Mouse (Mus musculus) MEL (cell line): ENCODE data around the gene Nfia. TPM values are rescaled to one million over a fixed set of nuclear protein-coding genes. Genes with fewer than 3 reads are reported as not detected.

Experiments used
- DNase-seq: peaks from one replicate; pipeline ENCODE4 v3.0.0; 2011; ENCODE audit warnings: low read depth, low spot score
- H3K27ac ChIP-seq: 2 replicates; pipeline ENCODE4 v1.5.1; 2012; ENCODE audit warnings: low read depth, mild to moderate bottlenecking, control low read depth, low read length, moderate library complexity; ENCODE audit not compliant: control insufficient read depth
- H3K27me3 ChIP-seq, 2 experiments: fragments of 150-350 bp in 1 of 2; sonication (generic) in 1 of 2; 2 replicates each; pipeline ENCODE4 v1.6.1; 2012; ENCODE audit warnings: low read length in 2 of 2, mild to moderate bottlenecking in 2 of 2, improper control_type of control experiment in 1 of 2, moderate library complexity in 1 of 2; ENCODE audit not compliant: insufficient read depth in 2 of 2, control insufficient read depth in 1 of 2
- H3K36me3 ChIP-seq, 2 experiments: 2 replicates each; pipeline ENCODE4 v1.6.1; 2012 to 2014; ENCODE audit warnings: low read length in 2 of 2, improper control_type of control experiment in 1 of 2, inconsistent platforms in 1 of 2, mild to moderate bottlenecking in 1 of 2; ENCODE audit not compliant: insufficient read depth in 2 of 2, control insufficient read depth in 1 of 2
- H3K4me1 ChIP-seq, 2 experiments: fragments of 150-350 bp in 1 of 2; sonication (generic) in 1 of 2; 2 replicates each; pipeline ENCODE4 v1.6.1; 2012; ENCODE audit warnings: low read length in 2 of 2, improper control_type of control experiment in 1 of 2, mild to moderate bottlenecking in 1 of 2; ENCODE audit not compliant: insufficient read depth in 2 of 2, control insufficient read depth in 1 of 2
- H3K4me3 ChIP-seq, 2 experiments: fragments of 150-350 bp in 1 of 2; sonication (generic) in 1 of 2; 2 replicates each; pipeline ENCODE4 v1.5.1; 2012; ENCODE audit warnings: low read depth in 2 of 2, low read length in 2 of 2, mild to moderate bottlenecking in 2 of 2, moderate library complexity in 2 of 2, control low read depth in 1 of 2, improper control_type of control experiment in 1 of 2; ENCODE audit not compliant: control insufficient read depth in 1 of 2, insufficient read depth in 1 of 2
- H3K79me2 ChIP-seq: 2 replicates; pipeline ENCODE4 v1.6.1; 2012; ENCODE audit warnings: mild to moderate bottlenecking, low read length, moderate library complexity; ENCODE audit not compliant: control insufficient read depth, poor library complexity, insufficient read depth
- H3K9ac ChIP-seq: 2 replicates; pipeline ENCODE4 v1.6.1; 2012; ENCODE audit warnings: low read depth, mild to moderate bottlenecking, control low read depth, low read length, moderate library complexity; ENCODE audit not compliant: control insufficient read depth, poor library complexity, severe bottlenecking
- H3K9me3 ChIP-seq: fragments of 150-350 bp; sonication (generic); replicated peaks from 2 replicates; pipeline ENCODE4 v1.6.1; 2012; ENCODE audit warnings: mild to moderate bottlenecking, low read length, improper control_type of control experiment, moderate library complexity; ENCODE audit not compliant: insufficient read depth
- BHLHE40 ChIP-seq: IDR thresholded peaks from 2 replicates; pipeline ENCODE4 v1.6.1; 2012; ENCODE audit warnings: low read depth, mild to moderate bottlenecking, inconsistent platforms, low read length, improper control_type of control experiment, borderline replicate concordance
- CHD1 ChIP-seq: IDR thresholded peaks from 2 replicates; pipeline ENCODE4 v1.6.1; 2012; ENCODE audit warnings: low read depth, mild to moderate bottlenecking, inconsistent platforms, low read length, improper control_type of control experiment
- CHD2 ChIP-seq: IDR thresholded peaks from 2 replicates; pipeline ENCODE4 v1.6.1; 2011; ENCODE audit warnings: low read length, improper control_type of control experiment
- CTCF ChIP-seq, 3 experiments: IDR thresholded peaks in 2 of 3; conservative IDR thresholded peaks in 1 of 3; 2 replicates each; pipeline ENCODE4 v1.5.1; 2011 to 2012; ENCODE audit warnings: low read length in 3 of 3, low read depth in 2 of 3, mild to moderate bottlenecking in 2 of 3, improper control_type of control experiment in 1 of 3, inconsistent platforms in 1 of 3, mixed read lengths in 1 of 3, moderate library complexity in 1 of 3; ENCODE audit not compliant: control insufficient read depth in 1 of 3, insufficient read depth in 1 of 3, poor library complexity in 1 of 3, severe bottlenecking in 1 of 3
- E2F4 ChIP-seq: IDR thresholded peaks from 2 replicates; pipeline ENCODE4 v1.6.1; 2011; ENCODE audit warnings: low read depth, low read length, improper control_type of control experiment, borderline replicate concordance
- EP300 ChIP-seq, 2 experiments: IDR thresholded peaks; 2 replicates each; pipeline ENCODE4 v1.6.1; 2011; ENCODE audit warnings: improper control_type of control experiment in 2 of 2, low read length in 2 of 2, low read depth in 1 of 2, mild to moderate bottlenecking in 1 of 2
- ETS1 ChIP-seq: IDR thresholded peaks from 2 replicates; pipeline ENCODE4 v1.6.1; 2012; ENCODE audit warnings: low read depth, mild to moderate bottlenecking, inconsistent platforms, low read length, improper control_type of control experiment, moderate library complexity
- GABPA ChIP-seq: IDR thresholded peaks from 2 replicates; pipeline ENCODE4 v1.6.1; 2012; ENCODE audit warnings: low read depth, mild to moderate bottlenecking, inconsistent platforms, low read length, improper control_type of control experiment, moderate library complexity
- GATA1 ChIP-seq: IDR thresholded peaks from 2 replicates; pipeline ENCODE4 v1.6.1; 2011; ENCODE audit warnings: low read depth, low read length, improper control_type of control experiment
- HCFC1 ChIP-seq: IDR thresholded peaks from 2 replicates; pipeline ENCODE4 v1.6.1; 2012; ENCODE audit warnings: low read depth, mild to moderate bottlenecking, inconsistent platforms, low read length, improper control_type of control experiment, moderate library complexity
- JUND ChIP-seq: IDR thresholded peaks from 2 replicates; pipeline ENCODE4 v1.6.1; 2011; ENCODE audit warnings: low read depth, mild to moderate bottlenecking, improper control_type of control experiment, low read length
- KAT2A ChIP-seq: conservative IDR thresholded peaks from 2 replicates; pipeline ENCODE4 v1.6.1; 2012; ENCODE audit warnings: low read depth, low read length, improper control_type of control experiment, inconsistent platforms
- MAFK ChIP-seq: IDR thresholded peaks from 2 replicates; pipeline ENCODE4 v1.6.1; 2011; ENCODE audit warnings: low read depth, mild to moderate bottlenecking, low read length, improper control_type of control experiment, borderline replicate concordance
- MAX ChIP-seq: IDR thresholded peaks from 2 replicates; pipeline ENCODE4 v1.6.1; 2011; ENCODE audit warnings: low read length, improper control_type of control experiment
- MEF2A ChIP-seq: IDR thresholded peaks from 2 replicates; pipeline ENCODE4 v1.6.1; 2014; ENCODE audit warnings: low read depth, mild to moderate bottlenecking, inconsistent platforms, low read length, improper control_type of control experiment; ENCODE audit not compliant: poor library complexity, insufficient replicate concordance, severe bottlenecking; ENCODE audit errors: extremely low read depth
- MXI1 ChIP-seq: IDR thresholded peaks from 2 replicates; pipeline ENCODE4 v1.6.1; 2011; ENCODE audit warnings: mild to moderate bottlenecking, low read depth, low read length, improper control_type of control experiment
- MYB ChIP-seq: IDR thresholded peaks from 2 replicates; pipeline ENCODE4 v1.6.1; 2011; ENCODE audit warnings: mild to moderate bottlenecking, low read depth, low read length, improper control_type of control experiment
- MYC ChIP-seq: IDR thresholded peaks from 2 replicates; pipeline ENCODE4 v1.6.1; 2011; ENCODE audit warnings: low read depth, mild to moderate bottlenecking, low read length, improper control_type of control experiment, moderate library complexity
- NRF1 ChIP-seq: IDR thresholded peaks from 2 replicates; pipeline ENCODE4 v1.6.1; 2014; ENCODE audit warnings: low read depth, mild to moderate bottlenecking, inconsistent platforms, low read length, improper control_type of control experiment, moderate library complexity; ENCODE audit not compliant: poor library complexity, insufficient read depth, severe bottlenecking
- POLR2AphosphoS5 ChIP-seq: IDR thresholded peaks from 2 replicates; pipeline ENCODE4 v1.6.1; 2012; ENCODE audit warnings: low read depth, borderline replicate concordance, mild to moderate bottlenecking, inconsistent platforms, low read length, moderate library complexity, mixed read lengths
- RAD21 ChIP-seq: IDR thresholded peaks from 2 replicates; pipeline ENCODE4 v1.6.1; 2011; ENCODE audit warnings: mild to moderate bottlenecking, low read depth, low read length, improper control_type of control experiment
- RCOR1 ChIP-seq: IDR thresholded peaks from 2 replicates; pipeline ENCODE4 v1.6.1; 2012; ENCODE audit warnings: low read depth, mild to moderate bottlenecking, inconsistent platforms, low read length, improper control_type of control experiment
- SIN3A ChIP-seq: IDR thresholded peaks from 2 replicates; pipeline ENCODE4 v1.6.1; 2012; ENCODE audit warnings: low read length, improper control_type of control experiment, inconsistent platforms
- UBTF ChIP-seq: IDR thresholded peaks from 2 replicates; pipeline ENCODE4 v1.6.1; 2012; ENCODE audit warnings: low read depth, mild to moderate bottlenecking, inconsistent platforms, low read length, improper control_type of control experiment, moderate library complexity, borderline replicate concordance; ENCODE audit not compliant: insufficient read depth
- USF1 ChIP-seq: IDR thresholded peaks from 2 replicates; pipeline ENCODE4 v1.6.1; 2014; ENCODE audit warnings: low read depth, mild to moderate bottlenecking, inconsistent platforms, low read length, improper control_type of control experiment, moderate library complexity
- USF2 ChIP-seq, 2 experiments: IDR thresholded peaks; 2 replicates each; pipeline ENCODE4 v1.6.1; 2011 to 2012; ENCODE audit warnings: improper control_type of control experiment in 2 of 2, low read length in 2 of 2, borderline replicate concordance in 1 of 2, inconsistent platforms in 1 of 2, low read depth in 1 of 2, mild to moderate bottlenecking in 1 of 2; ENCODE audit not compliant: insufficient read depth in 1 of 2
- ZC3H11A ChIP-seq: IDR thresholded peaks from 2 replicates; pipeline ENCODE4 v1.6.1; 2012; ENCODE audit warnings: low read depth, mild to moderate bottlenecking, inconsistent platforms, low read length, improper control_type of control experiment
- ZKSCAN1 ChIP-seq: IDR thresholded peaks from 2 replicates; pipeline ENCODE4 v1.6.1; 2012; ENCODE audit warnings: low read depth, mild to moderate bottlenecking, inconsistent platforms, low read length, improper control_type of control experiment, moderate library complexity
- ZNF384 ChIP-seq: IDR thresholded peaks from 2 replicates; pipeline ENCODE4 v1.6.1; 2012; ENCODE audit warnings: low read depth, mild to moderate bottlenecking, inconsistent platforms, low read length, improper control_type of control experiment
- polyA plus RNA-seq, 2 experiments: library from polyadenylated mRNA; stranded (reverse) in 1 of 2; unstranded in 1 of 2; fragments of >175 nt in 1 of 2; fragments of >200 nt in 1 of 2; gene quantifications; 2 replicates each; pipeline versions ENCODE4 v1.2.1 to v1.2.4; 2012; ENCODE audit warnings: low replicate concordance in 2 of 2, low read depth in 1 of 2; ENCODE audit not compliant: insufficient read length in 2 of 2, insufficient read depth in 1 of 2, missing spikeins in 1 of 2
- total RNA-seq: library from RNA; depleted of rRNA; stranded (reverse); fragments of 300-350 nt; gene quantifications from 2 replicates; pipeline ENCODE4 v1.2.3, GENCODE M21; 2012

Gene Nfia
- total and polyA plus RNA-seq, 3 experiments: 10.2 to 20.5 (median 13.4) TPM

- Histone ChIP-seq H3K27ac (no peak overlapping the region), H3K27me3 (no peaks in the 10 kb centered on the region), H3K36me3 (peaks cover 3 to 30% of the 10 kb centered on the region in 2 experiments; a peak in 2 of 4 replicates), H3K4me3 (no peak overlapping the region), H3K9me3 (no peaks in the 10 kb centered on the region), H3K79me2 (no peaks in the 10 kb centered on the region), H3K4me1 (no peaks in the 10 kb centered on the region), H3K9ac (no peak overlapping the region)
- DNase-seq: no peak
- TF ChIP-seq CTCF (IDR thresholded peaks at IDR 0.05 in 2 of 3, conservative IDR thresholded peaks at IDR 0.05 in 1 of 3; ENCODE audit: control insufficient read depth in 1 of 3, insufficient read depth in 1 of 3, low read depth in 2 of 3, low read length in 3 of 3, poor library complexity in 1 of 3, severe bottlenecking in 1 of 3): no peak
- TF ChIP-seq NRF1: no peak
- no peak for TF ChIP-seq POLR2AphosphoS5
- no peak for TF ChIP-seq GATA1
- TF ChIP-seq EP300 (IDR thresholded peaks at IDR 0.05; ENCODE audit: low read depth in 1 of 2, low read length in 2 of 2): no peak
- TF ChIP-seq MAFK: no peak
- no peak for TF ChIP-seq JUND
- TF ChIP-seq USF1: no peak
- no peak for TF ChIP-seq CHD2
- no peak for TF ChIP-seq USF2 (IDR thresholded peaks at IDR 0.05; ENCODE audit: borderline replicate concordance in 1 of 2, insufficient read depth in 1 of 2, low read depth in 1 of 2, low read length in 2 of 2)
- no peak for TF ChIP-seq MEF2A
- TF ChIP-seq MYB: no peak
- TF ChIP-seq ZNF384: no peak
- no peak for TF ChIP-seq GABPA
- TF ChIP-seq CHD1: no peak
- TF ChIP-seq ZC3H11A: no peak
- TF ChIP-seq MYC: no peak
- TF ChIP-seq HCFC1: no peak
These were observed 277.1 kb downstream of the Nfia start for GRCm38 (mm10) chr4:98049584-98049983.

GRCm38 (mm10) chr4:98050003-98050620 is 277.6 kb downstream of the Nfia start:
- DNase-seq: no peak

More at GRCm38 (mm10) chr4:98050003-98050620, 277.6 kb downstream of the Nfia start:
- TF ChIP-seq ZKSCAN1: no peak
- TF ChIP-seq MEF2A: no peak
- TF ChIP-seq KAT2A: no peak
- TF ChIP-seq HCFC1: no peak
- TF ChIP-seq MAX: no peak
- TF ChIP-seq RAD21: no peak
- TF ChIP-seq SIN3A: no peak
- no peak for TF ChIP-seq ZC3H11A
- TF ChIP-seq USF2 (IDR thresholded peaks at IDR 0.05; ENCODE audit: borderline replicate concordance in 1 of 2, insufficient read depth in 1 of 2, low read depth in 1 of 2, low read length in 2 of 2): no peak
- TF ChIP-seq ETS1: no peak
- no peak for TF ChIP-seq MAFK
- TF ChIP-seq MXI1: no peak
- no peak for TF ChIP-seq E2F4
- TF ChIP-seq CHD2: no peak
- no peak for TF ChIP-seq BHLHE40
- TF ChIP-seq RCOR1: no peak
- no peak for TF ChIP-seq UBTF
- TF ChIP-seq GABPA: no peak
- H3K27ac ChIP-seq: no peak overlapping the region
- peaks cover 3 to 32% of the 10 kb centered on the region in 2 experiments; a peak in 2 of 4 replicates for H3K36me3 ChIP-seq
- no peaks in the 10 kb centered on the region for H3K79me2 ChIP-seq
- H3K9ac ChIP-seq: no peak overlapping the region
- H3K4me1 ChIP-seq: no peaks in the 10 kb centered on the region
- no peak overlapping the region for H3K4me3 ChIP-seq
- H3K27me3 ChIP-seq: no peaks in the 10 kb centered on the region
- no peaks in the 10 kb centered on the region for H3K9me3 ChIP-seq
